Mouse (Mus musculus): ENCODE results near the gene Coil.

Coil gene

DNA sequence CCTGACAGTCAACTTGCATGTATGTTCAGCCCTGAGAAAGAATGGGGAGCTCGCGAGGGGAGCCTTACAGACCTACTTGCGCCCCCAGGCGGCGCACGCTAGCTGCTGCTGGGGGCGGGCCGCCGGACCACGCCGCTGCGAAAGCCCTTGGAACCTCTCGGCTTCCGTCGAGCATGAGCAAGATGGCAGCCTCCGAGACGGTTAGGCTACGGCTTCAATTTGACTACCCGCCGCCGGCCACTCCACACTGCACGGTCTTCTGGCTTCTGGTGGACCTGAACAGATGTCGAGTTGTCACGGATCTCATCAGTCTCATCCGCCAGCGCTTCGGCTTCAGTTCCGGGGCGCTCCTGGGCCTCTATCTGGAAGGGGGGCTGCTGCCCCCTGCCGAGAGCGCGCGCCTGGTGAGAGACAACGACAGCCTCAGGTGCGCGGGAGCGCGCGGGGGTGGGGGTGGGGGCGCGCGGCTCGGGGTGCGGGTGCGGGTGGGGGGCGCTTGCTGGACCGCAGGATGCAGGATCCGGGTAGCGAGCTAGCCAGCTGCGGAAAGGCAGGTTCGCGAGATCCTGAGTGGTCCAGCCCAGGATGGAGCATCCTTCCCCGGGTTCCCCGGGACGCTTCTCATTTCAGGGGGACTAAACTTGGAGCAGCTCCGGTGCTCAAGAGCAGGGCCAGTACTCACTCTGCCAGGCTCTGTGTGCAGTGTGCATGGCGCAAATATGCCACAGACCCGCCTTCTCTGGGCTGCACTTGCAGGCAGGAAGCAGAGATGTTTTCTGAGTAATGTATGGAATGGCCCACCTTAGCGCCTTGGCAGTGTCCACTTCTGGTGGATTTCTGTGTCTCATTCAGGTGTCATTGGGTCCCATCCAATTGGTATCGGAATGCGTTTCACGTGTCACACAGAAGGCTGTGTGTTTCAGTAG, 4.0 kb downstream of the Coil start:
- DNase-seq, result peak; percentile 94

DNA sequence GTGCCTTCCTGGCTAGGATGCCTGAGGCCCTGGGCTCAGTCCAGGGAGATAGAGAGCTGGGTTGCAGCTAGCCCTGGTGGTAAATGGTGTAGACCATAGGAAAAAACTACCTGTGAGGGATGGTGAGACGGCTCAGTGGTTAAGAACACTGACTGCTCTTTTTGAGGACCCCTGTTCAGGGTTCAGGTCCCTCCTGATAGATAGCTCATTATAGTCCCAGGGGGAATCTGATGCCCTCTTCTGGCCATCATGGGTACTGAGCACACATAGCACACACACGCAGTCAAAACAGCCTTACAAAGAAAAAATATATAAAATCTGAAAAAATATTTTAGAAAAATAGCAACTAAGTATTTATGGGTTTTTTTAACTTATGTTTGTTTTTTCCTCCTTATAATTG, 6.3 kb downstream of the Coil start:
- peak; percentile 47 to 48 for DNase-seq

DNA sequence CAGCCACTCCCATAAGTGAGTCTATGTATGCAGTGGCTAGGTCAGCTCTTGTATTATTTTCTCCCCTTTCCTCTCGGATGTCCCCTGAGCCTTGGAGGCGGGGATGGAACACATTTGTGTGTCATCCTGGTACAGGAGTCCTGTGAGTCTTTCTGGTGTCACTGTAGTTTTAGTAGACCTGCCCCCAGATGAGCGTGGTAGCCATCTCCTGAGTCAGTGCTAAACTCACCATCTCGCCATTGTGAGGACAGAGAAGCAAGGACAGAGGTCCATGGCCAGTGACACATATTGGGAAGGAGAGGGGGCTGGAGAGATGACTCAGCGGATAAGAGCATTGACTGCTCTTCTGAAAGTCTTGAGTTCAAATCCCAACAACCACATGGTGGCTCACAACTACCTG, 7.1 kb downstream of the Coil start:
- no peak for DNase-seq

DNA sequence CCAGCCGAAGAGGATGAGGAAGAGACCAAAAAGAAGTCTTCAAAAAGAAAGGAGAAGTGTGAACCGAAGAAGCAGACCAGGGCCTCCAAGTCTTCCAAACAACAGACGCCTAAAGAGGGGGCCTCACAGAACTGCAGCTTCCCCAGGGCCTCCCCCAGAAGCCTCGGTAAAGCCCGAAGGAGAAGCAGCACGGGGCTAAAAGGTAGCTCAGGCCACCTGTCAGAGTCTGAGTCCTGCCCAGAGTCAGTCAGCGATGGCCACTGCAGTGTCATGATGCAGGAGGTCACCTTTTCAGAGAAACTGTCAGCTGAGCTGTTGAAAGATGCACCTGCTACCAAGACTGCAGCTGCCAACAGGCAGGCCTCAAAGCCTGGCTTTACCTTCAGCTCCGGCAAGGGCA, 11.3 kb downstream of the Coil start:
- DNase-seq, result no peak

DNA sequence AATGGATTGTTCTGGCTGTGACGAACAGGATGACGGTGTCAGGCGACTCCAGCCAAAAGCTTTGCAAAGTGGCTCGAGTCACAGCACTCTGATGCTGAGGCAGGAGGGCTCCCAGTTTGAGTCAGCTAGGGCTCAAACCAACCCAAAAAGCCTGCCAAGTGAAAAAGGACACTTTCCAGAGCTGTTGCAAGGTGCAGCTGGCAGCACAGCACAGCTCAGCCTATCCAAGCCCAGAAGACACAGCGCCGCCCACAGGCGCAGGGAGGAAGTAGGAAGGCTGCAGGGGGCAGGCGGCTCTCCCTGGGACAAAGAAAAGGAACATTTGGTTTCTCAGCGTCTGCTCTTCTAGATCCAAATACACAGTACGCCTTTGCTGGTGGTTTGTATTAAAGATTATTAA, 16.6 kb downstream of the Coil start:
- no peak for DNase-seq

DNA sequence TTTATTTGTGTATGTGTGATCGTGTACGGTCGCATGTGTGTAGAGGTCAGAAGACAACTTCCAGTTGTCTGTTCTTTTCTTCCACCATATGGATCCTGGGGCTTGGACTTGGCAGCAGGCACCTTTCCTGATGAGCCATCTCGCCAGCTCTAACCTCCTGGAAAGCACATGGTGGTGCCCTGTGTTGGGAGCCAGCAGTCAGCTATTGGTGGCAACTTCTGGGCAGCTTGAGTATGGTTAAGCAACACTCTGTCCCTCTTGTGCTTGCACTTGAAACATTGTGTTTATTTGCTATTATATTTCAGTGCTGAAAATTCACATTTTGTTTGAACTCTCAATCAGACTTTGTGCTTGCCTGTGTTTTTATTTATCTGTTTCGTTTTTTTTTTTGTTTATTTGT, 18.9 kb downstream of the Coil start:
- DNase-seq, result no peak

GRCm38 (mm10) chr11:88989530-88989929, 19.5 kb downstream of the Coil start:
- DNase-seq, result peak; percentile 47 to 51

DNA sequence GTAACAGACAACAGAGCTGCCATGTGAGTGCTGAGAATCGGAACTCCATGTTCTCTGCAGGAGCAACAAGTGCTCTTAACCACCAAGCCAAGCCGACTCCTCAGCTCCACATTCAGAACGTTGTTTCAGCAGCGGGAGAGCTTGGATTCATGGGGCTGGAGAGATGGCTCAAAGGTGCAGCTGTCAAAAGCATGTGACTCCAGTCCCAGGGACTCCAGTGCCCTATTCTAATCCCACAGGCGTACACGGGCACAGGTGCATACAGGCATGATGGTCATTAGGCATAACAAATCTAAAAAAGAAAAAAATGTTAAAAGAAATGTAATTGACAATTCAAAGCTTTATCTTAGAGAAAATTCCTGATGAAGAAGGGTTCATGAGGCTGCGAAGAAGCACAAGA, 23.1 kb downstream of the Coil start:
- DNase-seq, result no peak

GRCm38 (mm10) chr11:88993625-88994024, 23.6 kb downstream of the Coil start:
- peak; percentile 77 to 84 for DNase-seq

GRCm38 (mm10) chr11:88994492-88994891, 24.4 kb downstream of the Coil start:
- no peak for DNase-seq

- no peak for DNase-seq
Observed at GRCm38 (mm10) chr11:88995616-88996015, 25.6 kb downstream of the Coil start.

DNA sequence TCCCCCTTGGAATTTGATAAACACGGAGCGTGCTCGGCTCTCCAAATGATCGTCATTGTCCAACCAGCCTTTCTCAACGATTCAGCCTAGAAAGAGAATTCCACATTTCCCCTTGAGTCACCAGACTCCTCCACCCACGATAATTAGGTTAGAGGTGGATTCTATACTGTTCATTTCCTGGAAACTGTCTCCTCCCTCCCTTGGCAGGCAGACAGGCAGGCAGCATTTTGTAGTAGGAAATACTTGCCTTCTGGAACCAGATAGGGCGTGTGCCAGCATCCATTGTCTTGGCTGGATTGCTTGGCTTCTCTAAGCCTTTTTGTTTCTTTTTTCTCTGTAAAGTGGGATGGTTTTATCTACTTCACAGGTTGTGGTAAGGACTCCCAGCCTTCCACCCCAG, 26.4 kb downstream of the Coil start:
- DNase-seq, result no peak

DNA sequence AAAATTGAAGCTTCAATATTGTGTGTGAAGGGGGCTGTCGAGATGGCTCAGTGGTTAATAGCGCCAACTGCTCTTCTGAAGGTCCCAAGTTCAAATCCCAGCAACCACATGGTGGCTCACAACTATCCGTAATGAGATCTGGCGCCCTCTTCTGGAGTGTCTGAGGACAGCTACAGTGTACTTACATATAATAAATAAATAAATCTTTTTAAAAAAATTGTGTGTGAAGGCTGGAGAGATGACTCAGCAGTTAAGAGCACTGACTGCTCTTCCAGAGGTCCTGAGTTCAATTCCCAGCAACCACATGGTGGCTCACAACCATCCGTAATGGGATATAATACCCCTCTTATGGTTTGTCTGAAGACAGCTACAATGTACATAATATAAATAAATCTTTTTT, 27.3 kb downstream of the Coil start:
- DNase-seq, result peak; percentile 47 to 51

GRCm38 (mm10) chr11:88998406-88998805, 28.4 kb downstream of the Coil start:
- DNase-seq, result no peak

DNA sequence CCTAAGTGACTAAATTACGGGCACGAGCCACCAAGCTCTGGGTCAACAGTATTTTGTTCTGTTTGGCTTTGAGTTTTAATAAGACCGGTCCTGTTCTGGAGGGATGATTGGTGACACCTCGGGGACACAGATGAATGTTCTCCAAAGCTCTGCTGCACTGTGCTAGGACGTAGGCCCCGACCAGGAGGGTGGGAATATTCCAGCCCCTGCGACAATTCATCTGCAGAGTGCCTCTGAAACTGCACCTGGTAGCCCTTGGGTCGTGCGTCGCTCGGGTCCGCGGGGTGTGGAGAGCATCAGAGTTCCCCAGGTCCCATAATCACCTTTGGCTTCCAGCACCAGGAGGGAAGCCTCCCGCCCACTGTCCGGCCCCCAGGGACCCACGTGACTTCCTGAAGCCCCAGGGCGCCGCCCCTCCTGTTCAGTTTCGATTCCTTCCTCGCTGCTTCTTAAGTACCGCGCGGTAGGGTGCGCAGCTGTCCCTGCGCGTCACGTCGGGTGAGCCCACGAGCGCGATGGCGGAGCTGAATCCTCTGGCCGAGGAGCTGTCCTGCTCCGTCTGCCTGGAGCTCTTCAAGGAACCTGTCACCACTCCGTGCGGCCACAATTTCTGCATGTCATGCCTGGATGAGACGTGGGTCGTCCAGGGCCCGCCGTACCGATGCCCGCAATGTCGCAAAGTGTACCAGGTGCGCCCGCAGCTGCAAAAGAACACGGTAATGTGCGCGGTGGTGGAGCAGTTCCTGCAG, 29.1 kb downstream of the Coil start, which contains the start of gene Trim25:
Gene Trim25, plus strand, starts transcription at position 403 of the 749 bp plus-strand sequence.
- peak; percentile 99 for DNase-seq

DNA sequence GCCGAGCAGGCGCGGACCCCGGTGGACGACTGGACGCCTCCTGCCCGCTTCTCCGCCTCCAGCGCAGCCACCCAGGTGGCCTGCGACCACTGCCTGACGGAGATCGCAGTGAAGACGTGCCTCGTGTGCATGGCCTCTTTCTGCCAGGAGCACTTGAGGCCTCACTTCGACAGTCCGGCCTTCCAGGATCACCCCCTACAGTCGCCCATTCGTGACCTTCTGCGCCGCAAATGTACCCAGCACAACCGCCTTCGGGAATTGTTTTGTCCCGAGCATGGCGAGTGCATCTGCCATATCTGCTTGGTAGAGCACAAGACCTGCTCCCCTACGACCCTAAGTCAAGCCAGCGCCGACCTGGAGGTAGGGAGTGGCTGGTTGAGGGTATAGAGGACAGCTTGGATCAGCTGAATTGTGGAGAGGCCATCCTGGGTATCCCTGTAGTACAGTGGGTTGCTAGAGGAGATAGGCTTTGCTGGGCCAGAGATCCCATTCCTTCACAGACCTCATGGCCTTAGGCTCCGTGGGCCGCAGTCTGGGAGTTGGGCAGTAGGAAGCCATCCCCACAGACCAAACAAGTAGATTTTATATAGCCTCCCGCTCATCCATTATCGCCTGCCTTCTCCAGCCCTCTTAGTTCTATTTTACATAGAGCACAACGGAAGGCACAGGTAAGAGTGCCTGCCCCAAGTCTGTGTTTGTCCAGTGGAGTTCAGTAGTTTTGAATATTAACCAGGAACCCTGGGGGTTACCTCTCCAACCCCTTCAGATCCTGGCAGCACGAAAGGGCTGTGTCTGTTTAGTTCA, 29.9 kb downstream of the Coil start:
- DNase-seq, result peak in 1 of 2 experiments; percentile 10

GRCm38 (mm10) chr11:89000527-89000819, 30.4 kb downstream of the Coil start:
- DNase-seq, result no peak

- no peak for DNase-seq
Observed at GRCm38 (mm10) chr11:89001569-89001968, 31.5 kb downstream of the Coil start.

- DNase-seq, result no peak
Observed at GRCm38 (mm10) chr11:89002068-89002467, 32.0 kb downstream of the Coil start.

DNA sequence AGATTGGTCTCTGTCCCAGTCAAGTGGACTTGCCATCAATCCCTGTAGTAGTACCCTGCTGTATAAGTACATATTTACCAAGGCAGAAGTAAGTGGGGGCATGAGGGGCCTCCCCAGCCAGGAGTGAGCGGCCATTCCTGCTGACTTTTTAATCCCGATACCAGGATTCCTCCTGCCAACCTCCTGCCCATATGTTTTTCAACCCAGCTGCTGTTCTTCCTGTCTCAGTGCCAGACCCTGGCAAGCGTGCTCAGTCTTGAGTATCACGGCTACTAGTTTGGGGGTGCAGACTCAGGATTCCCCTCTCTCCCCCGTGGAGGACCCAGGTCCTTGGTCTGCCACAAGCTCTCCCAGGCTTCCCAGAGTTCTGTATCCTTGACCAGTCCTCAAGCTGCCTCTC, 32.6 kb downstream of the Coil start:
- DNase-seq, result no peak

- DNase-seq, result no peak
Observed at GRCm38 (mm10) chr11:89003078-89003477, 33.0 kb downstream of the Coil start.

- no peak for DNase-seq
Observed at GRCm38 (mm10) chr11:89003726-89004125, 33.7 kb downstream of the Coil start.

GRCm38 (mm10) chr11:89005473-89005872, 35.4 kb downstream of the Coil start:
- no peak for DNase-seq
